Mouse (Mus musculus) kidney, adult 2 months (tissue): ENCODE measurements around the gene Cd300ld5. TPM values are rescaled to one million over a fixed set of nuclear protein-coding genes. Genes with fewer than 3 reads are reported as not detected.
"Not testable (repeated sequence)": the region's sequence is repeated elsewhere in the genome, so short reads cannot be mapped to it uniquely, and the experiment has no call there.

Experiments used
- DNase-seq: peaks from one replicate; pipeline ENCODE4 v3.0.0; 2021
- H3K27ac ChIP-seq: fragments of 200-500 bp; 2 replicates; pipeline ENCODE4 v1.5.1; 2012; ENCODE audit warnings: low read depth, low read length, control low read depth, inconsistent platforms; ENCODE audit not compliant: insufficient read depth
- H3K27me3 ChIP-seq: fragments of 200-500 bp; replicated peaks from 2 replicates; pipeline ENCODE4 v1.6.1; 2012; ENCODE audit warnings: mild to moderate bottlenecking, moderate library complexity, low read length, inconsistent platforms; ENCODE audit not compliant: control insufficient read depth, insufficient read depth
- H3K36me3 ChIP-seq: fragments of 200-500 bp; 2 replicates; pipeline ENCODE4 v1.6.1; 2012; ENCODE audit warnings: mild to moderate bottlenecking, moderate library complexity, low read length, inconsistent platforms; ENCODE audit not compliant: control insufficient read depth, insufficient read depth
- H3K4me1 ChIP-seq: fragments of 200-500 bp; 2 replicates; pipeline ENCODE4 v1.6.1; 2011; ENCODE audit warnings: low read length; ENCODE audit not compliant: control insufficient read depth, insufficient read depth
- H3K4me3 ChIP-seq: fragments of 200-500 bp; 2 replicates; pipeline ENCODE4 v1.5.1; 2011; ENCODE audit warnings: mild to moderate bottlenecking, low read depth, low read length, control low read depth; ENCODE audit not compliant: insufficient read depth
- CTCF ChIP-seq: fragments of 200-500 bp; conservative IDR thresholded peaks from 2 replicates; pipeline ENCODE4 v1.5.1; 2011; ENCODE audit warnings: low read depth, mild to moderate bottlenecking, control low read depth, low read length, moderate library complexity, mixed read lengths; ENCODE audit not compliant: insufficient read depth, insufficient read length
- POLR2A ChIP-seq: fragments of 200-500 bp; IDR thresholded peaks from one replicate; pipeline ENCODE4 v1.6.1; 2011; ENCODE audit warnings: low read depth, low read length, control low read depth
- WGBS: fragments of 180-500 bp; shearing (Covaris S2); methylation state at CpG from one replicate; pipeline ENCODE4 v1.1.7; 2018; 5-methylcytosine and 5-hydroxymethylcytosine counted together
- polyA plus RNA-seq: library from polyadenylated mRNA; depleted of rRNA; stranded (reverse); fragments of >200 nt; gene quantifications from 2 replicates; pipeline ENCODE4 v1.2.3, GENCODE M21; 2012; rRNA removed

The Cd300ld5 gene
- 0.86 and 3.6 TPM in 2 replicates for polyA plus RNA-seq

DNA sequence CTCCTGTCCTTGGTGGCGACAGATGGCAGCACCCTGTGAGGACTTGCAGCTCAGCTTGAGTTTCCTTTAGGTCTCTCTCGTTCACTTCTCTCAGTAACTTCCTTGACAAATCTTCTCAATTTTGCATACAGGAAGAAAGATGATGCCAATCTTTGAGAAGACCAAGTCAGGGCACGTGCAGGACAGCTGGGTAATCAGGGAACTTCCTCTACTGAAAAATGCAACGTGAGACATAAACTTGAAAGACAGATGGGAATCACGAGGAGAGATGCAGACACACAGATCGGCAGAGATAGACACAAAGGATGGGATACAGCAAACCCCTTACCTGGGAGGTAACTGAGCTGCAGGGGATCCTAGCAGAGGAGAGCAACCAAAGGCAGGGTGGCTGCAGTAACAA, at the start of gene Cd300ld5:
Cd300ld5 (minus strand) TSS at position 101 of the 400 bp plus-strand sequence.
- not testable (repeated sequence) for H3K27ac ChIP-seq, H3K36me3 ChIP-seq, H3K4me3 ChIP-seq, H3K4me1 ChIP-seq, DNase-seq, H3K27me3 ChIP-seq
- no CpG with 5 or more reads among the region's 6 CpGs for WGBS

DNA sequence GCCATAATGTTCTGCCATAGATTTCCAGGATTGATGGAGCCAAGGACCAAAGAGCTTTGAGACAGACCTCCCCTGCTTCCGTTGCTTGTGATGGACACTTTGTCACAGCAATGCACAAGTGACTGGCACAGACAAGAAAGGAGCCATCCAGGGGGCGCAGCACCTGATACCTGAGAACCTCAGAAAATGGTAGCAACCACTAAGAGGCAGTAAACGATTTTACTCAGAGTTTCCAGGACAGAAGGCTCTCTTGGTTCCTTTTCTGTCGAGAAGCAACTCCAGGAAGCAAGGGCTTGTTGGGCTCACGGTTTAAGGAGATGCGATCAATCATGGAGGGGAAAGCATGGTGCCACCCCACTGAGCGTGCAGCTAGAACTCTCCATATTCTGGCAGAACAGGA, 48.6 kb upstream of the Cd300ld5 start:
- Histone ChIP-seq H3K27ac (no peak overlapping the region), H3K27me3 (no peaks in the 10 kb centered on the region), H3K36me3 (no peaks in the 10 kb centered on the region), H3K4me3 (no peak overlapping the region), H3K4me1 (no peaks in the 10 kb centered on the region)
- DNase-seq = no peak
- 39% methylated on average over 7 of the region's 7 CpGs for WGBS
- no peak for TF ChIP-seq POLR2A
- TF ChIP-seq CTCF = no peak

DNA sequence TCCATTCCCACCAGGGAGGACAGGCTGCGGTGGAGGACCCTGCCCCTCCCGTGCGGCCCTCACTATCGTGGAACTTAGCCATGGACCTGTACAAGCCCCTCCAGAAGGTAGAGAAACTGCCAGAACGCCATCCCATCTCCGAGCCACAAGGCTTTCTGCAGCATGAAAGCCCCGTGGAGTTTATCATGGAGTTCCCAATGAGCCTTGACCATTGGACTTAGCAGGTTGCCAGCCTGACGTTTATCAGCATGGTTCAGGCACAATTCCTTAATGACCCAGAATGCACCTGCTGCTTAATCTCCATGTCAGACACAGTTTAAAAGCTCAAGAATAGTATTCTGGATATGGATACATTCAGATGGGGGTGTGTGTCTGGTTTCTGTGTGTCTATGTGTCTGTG, 47.5 kb upstream of the Cd300ld5 start:
- no peak for DNase-seq
- WGBS = 65% methylated on average over 8 of the region's 8 CpGs
- H3K4me3 ChIP-seq = no peak overlapping the region
- H3K4me1 ChIP-seq = no peaks in the 10 kb centered on the region
- no peaks in the 10 kb centered on the region for H3K36me3 ChIP-seq
- no peaks in the 10 kb centered on the region for H3K27me3 ChIP-seq
- no peak overlapping the region for H3K27ac ChIP-seq
- TF ChIP-seq POLR2A = no peak
- no peak for TF ChIP-seq CTCF

DNA sequence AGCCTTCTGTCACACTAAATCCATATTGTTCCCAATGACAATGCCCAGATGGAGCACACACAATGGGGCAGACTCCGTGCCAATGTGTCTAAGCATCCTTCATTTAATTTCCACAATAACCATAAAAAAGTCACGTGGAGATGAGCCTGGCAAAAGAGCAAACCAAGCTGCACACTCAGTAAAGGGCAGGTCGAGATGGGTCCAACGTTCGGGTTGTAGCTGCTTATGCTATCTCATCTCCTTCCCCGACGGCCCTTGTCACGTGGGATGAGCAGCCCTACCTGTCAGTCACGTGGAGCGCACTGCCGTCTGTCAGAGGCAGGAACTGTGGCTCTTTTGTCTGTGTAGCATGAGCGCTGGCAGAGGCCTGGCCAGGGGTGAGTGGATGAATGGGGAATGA, 47.0 kb upstream of the Cd300ld5 start:
- WGBS = 48% methylated on average over 12 of the region's 12 CpGs
- DNase-seq = no peak
- TF ChIP-seq CTCF = no peak
- TF ChIP-seq POLR2A = no peak
- Histone ChIP-seq H3K4me3 (no peak overlapping the region), H3K36me3 (no peaks in the 10 kb centered on the region), H3K27ac (no peak overlapping the region), H3K4me1 (no peaks in the 10 kb centered on the region), H3K27me3 (no peaks in the 10 kb centered on the region)

DNA sequence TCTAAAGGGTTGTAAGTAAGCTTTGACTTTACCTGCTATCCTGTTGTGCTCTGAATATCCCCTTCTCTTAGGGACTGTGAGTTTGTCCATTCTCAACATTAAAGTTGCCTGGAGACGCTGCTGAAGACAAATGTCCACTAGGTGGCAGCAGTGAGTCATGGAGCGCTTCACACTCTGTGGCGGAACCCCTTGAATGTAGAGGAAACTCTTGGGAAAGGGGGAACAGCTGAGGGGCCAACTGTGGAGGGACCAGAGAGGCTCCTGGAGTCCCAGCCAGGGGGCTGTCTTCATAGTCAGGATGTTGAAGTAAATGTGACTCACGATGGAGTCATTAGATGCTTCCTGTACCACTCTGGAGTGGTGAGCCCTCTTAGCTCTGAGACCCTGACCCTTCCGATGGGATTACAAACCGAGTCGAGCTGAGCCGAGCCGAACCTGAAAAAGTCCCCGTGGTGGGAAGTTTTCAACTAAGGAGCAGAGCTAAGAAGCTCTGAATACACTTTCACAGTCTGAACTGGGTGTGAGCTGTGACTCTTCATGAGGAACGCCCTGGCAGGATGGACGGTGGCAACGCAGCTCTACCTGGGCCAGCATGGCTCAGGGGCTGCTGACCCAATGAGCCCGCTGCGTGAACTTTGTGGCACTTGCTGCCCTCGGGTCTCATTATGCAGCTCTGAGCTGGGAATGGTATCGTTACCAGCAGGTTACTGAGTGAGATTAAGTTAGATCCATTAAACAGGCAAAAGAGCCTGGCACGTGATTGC, 46.0 kb upstream of the Cd300ld5 start:
- Histone ChIP-seq H3K4me3 (no peak overlapping the region), H3K4me1 (no peaks in the 10 kb centered on the region), H3K27ac (no peak overlapping the region), H3K27me3 (no peaks in the 10 kb centered on the region), H3K36me3 (no peaks in the 10 kb centered on the region)
- WGBS = 35% methylated on average over 18 of the region's 18 CpGs
- peak; percentile 60 for DNase-seq
- TF ChIP-seq POLR2A = no peak
- TF ChIP-seq CTCF = peak; percentile 82

DNA sequence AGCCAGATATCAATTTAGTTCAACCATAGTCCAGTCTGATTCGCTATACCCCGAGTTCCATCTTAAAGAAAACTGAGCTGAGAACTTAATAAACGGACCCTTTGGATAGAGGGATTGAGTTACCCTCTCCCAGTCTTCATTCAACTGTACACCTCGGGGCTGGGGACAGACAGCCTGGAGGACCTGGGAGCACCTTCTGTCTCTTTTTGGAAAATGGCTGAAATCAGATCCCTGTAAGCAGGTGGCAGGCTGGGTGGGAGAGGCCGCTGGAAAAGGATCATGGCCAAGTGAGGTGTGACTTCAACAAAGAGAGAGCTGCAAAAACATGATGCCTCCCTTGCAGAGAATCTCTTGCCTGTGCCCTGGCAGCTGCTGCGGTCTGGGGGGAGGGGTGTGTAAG, 44.6 kb upstream of the Cd300ld5 start:
- H3K4me3 ChIP-seq = no peak overlapping the region
- no peaks in the 10 kb centered on the region for H3K27me3 ChIP-seq
- no peak for TF ChIP-seq POLR2A
- TF ChIP-seq CTCF = no peak
- DNase-seq = no peak
- no peaks in the 10 kb centered on the region for H3K4me1 ChIP-seq
- H3K36me3 ChIP-seq = no peaks in the 10 kb centered on the region
- 29% methylated on average over 6 of the region's 6 CpGs for WGBS
- H3K27ac ChIP-seq = no peak overlapping the region

DNA sequence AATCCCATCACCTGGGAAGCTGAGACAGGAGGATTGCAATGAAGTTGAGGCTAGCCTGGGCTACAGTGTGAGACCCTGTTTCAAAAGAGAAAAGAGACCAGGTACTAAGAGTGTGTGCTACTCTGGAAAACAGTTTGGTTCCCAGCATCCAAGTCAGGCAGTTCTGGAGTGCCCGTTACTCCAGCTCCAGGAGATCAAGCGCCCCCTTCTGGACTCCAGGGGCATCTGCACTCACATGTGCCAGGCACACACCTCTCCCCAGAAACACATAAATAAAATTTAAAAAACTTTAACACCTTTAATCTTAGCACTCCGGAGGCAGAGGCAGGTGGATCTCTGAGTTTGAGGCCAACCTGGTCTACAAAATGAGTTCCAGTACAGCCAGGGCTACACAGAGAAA, 43.8 kb upstream of the Cd300ld5 start:
- H3K36me3 ChIP-seq = no peaks in the 10 kb centered on the region
- 71% methylated on average over 3 of the region's 3 CpGs for WGBS
- no peak overlapping the region for H3K27ac ChIP-seq
- DNase-seq = no peak
- H3K4me1 ChIP-seq = no peaks in the 10 kb centered on the region
- H3K4me3 ChIP-seq = no peak overlapping the region
- TF ChIP-seq POLR2A = no peak
- no peak for TF ChIP-seq CTCF
- no peaks in the 10 kb centered on the region for H3K27me3 ChIP-seq
